Mouse (Mus musculus): ENCODE data around the gene Polrmt. TPM values are rescaled to one million over a fixed set of nuclear protein-coding genes. Genes with fewer than 3 reads are reported as not detected.
"Not testable (repeated sequence)": the region's sequence is repeated elsewhere in the genome, so short reads cannot be mapped to it uniquely, and the experiment has no call there.

Gene Polrmt
- polyA plus RNA-seq, 1 experiment, result 46.2 TPM

GRCm38 (mm10) chr10:79706406-79707094 lies 39.8 kb downstream of the Polrmt start:
- H3K4me1 ChIP-seq (ENCODE audit: control insufficient read depth, insufficient read depth, low read length), result peaks cover 28% of the 10 kb centered on the region
- H3K4me3 ChIP-seq (replicated peaks; ENCODE audit: extremely low read depth, low read depth, low read length), result no peak overlapping the region
- no peak for TF ChIP-seq POLR2A (IDR thresholded peaks at IDR 0.05; ENCODE audit: borderline replicate concordance, extremely low read depth, low read depth, low read length)
- TF ChIP-seq CTCF (IDR thresholded peaks at IDR 0.05; ENCODE audit: insufficient read depth, low read length), result no peak
- WGBS, result 42% methylated on average over 5 of the region's 5 CpGs
- DNase-seq, result peak; percentile 19

GRCm38 (mm10) chr10:79705951-79706350 lies 40.4 kb downstream of the Polrmt start:
- no peak for DNase-seq
- no peak overlapping the region for H3K4me3 ChIP-seq (replicated peaks; ENCODE audit: extremely low read depth, low read depth, low read length)
- WGBS, result 64% methylated on average over 5 of the region's 5 CpGs
- peaks cover 28% of the 10 kb centered on the region for H3K4me1 ChIP-seq (ENCODE audit: control insufficient read depth, insufficient read depth, low read length)
- TF ChIP-seq POLR2A (IDR thresholded peaks at IDR 0.05; ENCODE audit: borderline replicate concordance, extremely low read depth, low read depth, low read length) (no peak), CTCF (IDR thresholded peaks at IDR 0.05; ENCODE audit: insufficient read depth, low read length) (no peak)

GRCm38 (mm10) chr10:79704970-79705360 lies 41.4 kb downstream of the Polrmt start:
- no peak for TF ChIP-seq CTCF (IDR thresholded peaks at IDR 0.05; ENCODE audit: insufficient read depth, low read length)
- no peak for DNase-seq
- peak overlapping the region; percentile 86 for H3K4me3 ChIP-seq (replicated peaks; ENCODE audit: extremely low read depth, low read depth, low read length)
- H3K4me1 ChIP-seq (ENCODE audit: control insufficient read depth, insufficient read depth, low read length), result peaks cover 28% of the 10 kb centered on the region
- WGBS, result 5% methylated on average over 10 of the region's 10 CpGs

GRCm38 (mm10) chr10:79704065-79704969 lies 42.1 kb downstream of the Polrmt start, which contains the start of gene Bsg:
Bsg (plus strand) TSS chr10:79704491.
- WGBS, result under 1% methylated on average over 64 of the region's 65 CpGs
- DNase-seq, result peak; percentile 96
- TF ChIP-seq POLR2A (IDR thresholded peaks at IDR 0.05; ENCODE audit: borderline replicate concordance, extremely low read depth, low read depth, low read length) (peak; percentile 95), CTCF (IDR thresholded peaks at IDR 0.05; ENCODE audit: insufficient read depth, low read length) (peak; percentile 44)
- H3K4me1 ChIP-seq (ENCODE audit: control insufficient read depth, insufficient read depth, low read length), result peaks cover 28% of the 10 kb centered on the region
- peak within 1 kb of the TSS; percentile 86 for H3K4me3 ChIP-seq (replicated peaks; ENCODE audit: extremely low read depth, low read depth, low read length)

GRCm38 (mm10) chr10:79703541-79703940 lies 42.8 kb downstream of the Polrmt start:
- no peak for TF ChIP-seq POLR2A (IDR thresholded peaks at IDR 0.05; ENCODE audit: borderline replicate concordance, extremely low read depth, low read depth, low read length)
- TF ChIP-seq CTCF (IDR thresholded peaks at IDR 0.05; ENCODE audit: insufficient read depth, low read length), result no peak
- no peak for DNase-seq
- WGBS, result 80% methylated on average over 10 of the region's 10 CpGs
- Histone ChIP-seq H3K4me3 (replicated peaks; ENCODE audit: extremely low read depth, low read depth, low read length) (no peak overlapping the region), H3K4me1 (ENCODE audit: control insufficient read depth, insufficient read depth, low read length) (peaks cover 28% of the 10 kb centered on the region)

- H3K4me1 ChIP-seq (ENCODE audit: control insufficient read depth, insufficient read depth, low read length), result peaks cover 33% of the 10 kb centered on the region
- 78% methylated on average over 4 of the region's 4 CpGs for WGBS
- H3K4me3 ChIP-seq (replicated peaks; ENCODE audit: extremely low read depth, low read depth, low read length); DNase-seq: not testable (repeated sequence)
Measured at GRCm38 (mm10) chr10:79702970-79703369, 43.4 kb downstream of the Polrmt start.

- no peak for TF ChIP-seq CTCF (IDR thresholded peaks at IDR 0.05; ENCODE audit: insufficient read depth, low read length)
- no peak for TF ChIP-seq POLR2A (IDR thresholded peaks at IDR 0.05; ENCODE audit: borderline replicate concordance, extremely low read depth, low read depth, low read length)
- H3K4me3 ChIP-seq (replicated peaks; ENCODE audit: extremely low read depth, low read depth, low read length), result no peak overlapping the region
- peaks cover 29% of the 10 kb centered on the region for H3K4me1 ChIP-seq (ENCODE audit: control insufficient read depth, insufficient read depth, low read length)
- peak; percentile 75 for DNase-seq
- 38% methylated on average over 10 of the region's 10 CpGs for WGBS
Measured at GRCm38 (mm10) chr10:79701443-79702129, 44.8 kb downstream of the Polrmt start.

- Histone ChIP-seq H3K4me3 (replicated peaks; ENCODE audit: extremely low read depth, low read depth, low read length) (no peak overlapping the region), H3K4me1 (ENCODE audit: control insufficient read depth, insufficient read depth, low read length) (peaks cover 28% of the 10 kb centered on the region)
- peak; percentile 29 for DNase-seq
- 32% methylated on average over 7 of the region's 7 CpGs for WGBS
- TF ChIP-seq CTCF (IDR thresholded peaks at IDR 0.05; ENCODE audit: insufficient read depth, low read length) (no peak), POLR2A (IDR thresholded peaks at IDR 0.05; ENCODE audit: borderline replicate concordance, extremely low read depth, low read depth, low read length) (no peak)
Measured at GRCm38 (mm10) chr10:79700676-79701075, 45.7 kb downstream of the Polrmt start.

- WGBS, result 89% methylated on average over 6 of the region's 6 CpGs
- no peak for TF ChIP-seq CTCF (IDR thresholded peaks at IDR 0.05; ENCODE audit: insufficient read depth, low read length)
- no peak for TF ChIP-seq POLR2A (IDR thresholded peaks at IDR 0.05; ENCODE audit: borderline replicate concordance, extremely low read depth, low read depth, low read length)
- H3K4me3 ChIP-seq (replicated peaks; ENCODE audit: extremely low read depth, low read depth, low read length), result no peak overlapping the region
- no peak for DNase-seq
- H3K4me1 ChIP-seq (ENCODE audit: control insufficient read depth, insufficient read depth, low read length), result peaks cover 20% of the 10 kb centered on the region
Measured at GRCm38 (mm10) chr10:79698459-79698858, 47.9 kb downstream of the Polrmt start.

Measured in lung, adult 2 months (tissue).